Mouse (Mus musculus) cerebellum, adult 2 months (tissue): ENCODE results near the gene Atg5. TPM values are rescaled to one million over a fixed set of nuclear protein-coding genes. Genes with fewer than 3 reads are reported as not detected.

ENCODE experiments used
- DNase-seq, 2 experiments: peaks; one replicate each; pipeline ENCODE4 v3.0.0; 2021
- H3K27ac ChIP-seq: fragments of 200-500 bp; 2 replicates; pipeline ENCODE4 v1.5.1; 2012; ENCODE audit warnings: low read length, control low read depth, inconsistent platforms; ENCODE audit not compliant: insufficient read depth
- H3K27me3 ChIP-seq: fragments of 200-500 bp; 2 replicates; pipeline ENCODE4 v1.6.1; 2012; ENCODE audit warnings: inconsistent platforms, mild to moderate bottlenecking, low read length, moderate library complexity; ENCODE audit not compliant: control insufficient read depth, insufficient read depth
- H3K4me1 ChIP-seq: fragments of 200-500 bp; 2 replicates; pipeline ENCODE4 v1.6.1; 2011; ENCODE audit warnings: low read length; ENCODE audit not compliant: control insufficient read depth, insufficient read depth
- H3K4me3 ChIP-seq: fragments of 200-500 bp; replicated peaks from 2 replicates; pipeline ENCODE3; 2011; ENCODE audit warnings: mild to moderate bottlenecking, low read depth, low read length, control low read depth; ENCODE audit not compliant: insufficient read depth
- CTCF ChIP-seq: fragments of 200-500 bp; IDR thresholded peaks from 2 replicates; pipeline ENCODE4 v1.5.1; 2011; ENCODE audit warnings: low read depth, mild to moderate bottlenecking, control low read depth, low read length, moderate library complexity, borderline replicate concordance; ENCODE audit not compliant: insufficient read depth
- POLR2A ChIP-seq: fragments of 200-500 bp; IDR thresholded peaks from 2 replicates; pipeline ENCODE4 v1.6.1; 2011; ENCODE audit warnings: low read length, control low read depth, borderline replicate concordance; ENCODE audit not compliant: insufficient read depth
- WGBS: fragments of 180-500 bp; shearing (Covaris S2); methylation state at CpG from one replicate; pipeline ENCODE4 v1.1.7; 2018; 5-methylcytosine and 5-hydroxymethylcytosine counted together
- polyA plus RNA-seq: library from polyadenylated mRNA; depleted of rRNA; stranded (reverse); fragments of >200 nt; gene quantifications from 2 replicates; pipeline ENCODE4 v1.2.3, GENCODE M21; 2012

Gene Atg5
- polyA plus RNA-seq, 1 experiment: 21.2 TPM

DNA sequence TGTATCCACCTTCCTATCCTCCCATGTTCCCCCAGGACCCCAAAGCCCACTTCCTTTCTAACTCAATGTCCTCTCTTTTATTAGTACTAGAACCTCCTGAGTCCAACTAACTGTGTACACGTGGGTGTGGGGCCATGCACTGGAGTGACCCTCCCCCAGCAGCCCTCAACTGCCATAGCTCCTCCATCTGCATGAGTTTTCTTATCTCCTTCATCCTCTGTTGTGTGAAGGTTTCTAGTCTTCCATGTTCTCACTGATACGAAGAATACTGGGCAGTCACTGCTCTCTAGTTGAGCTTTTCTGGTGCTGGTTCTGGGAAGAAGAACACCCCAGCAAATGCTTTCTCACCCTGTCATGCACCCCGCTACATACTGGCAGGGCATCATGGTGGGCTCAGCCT, 104.1 kb downstream of the Atg5 start:
- 88% methylated on average over 3 of the region's 3 CpGs for WGBS
- Histone ChIP-seq H3K27ac (no peak overlapping the region), H3K4me1 (no peaks in the 10 kb centered on the region), H3K4me3 (no peak overlapping the region), H3K27me3 (no peaks in the 10 kb centered on the region)
- no peak for DNase-seq
- no peak for TF ChIP-seq CTCF
- no peak for TF ChIP-seq POLR2A

GRCm38 (mm10) chr10:44374678-44375077, 106.5 kb downstream of the Atg5 start:
- H3K27me3 ChIP-seq: no peaks in the 10 kb centered on the region
- TF ChIP-seq POLR2A (no peak), CTCF (no peak)
- DNase-seq: no peak
- no peaks in the 10 kb centered on the region for H3K4me1 ChIP-seq
- H3K4me3 ChIP-seq: no peak overlapping the region
- WGBS: 96% methylated on average over 2 of the region's 2 CpGs
- no peak overlapping the region for H3K27ac ChIP-seq

GRCm38 (mm10) chr10:44375501-44375900, 107.3 kb downstream of the Atg5 start:
- no peak for DNase-seq
- no peak for TF ChIP-seq CTCF
- no peak for TF ChIP-seq POLR2A
- Histone ChIP-seq H3K27ac (no peak overlapping the region), H3K4me3 (no peak overlapping the region), H3K27me3 (no peaks in the 10 kb centered on the region), H3K4me1 (peaks cover 5% of the 10 kb centered on the region; the same call in 1 of the 2 replicates)
- 98% methylated on average over 1 of the region's 1 CpGs for WGBS

DNA sequence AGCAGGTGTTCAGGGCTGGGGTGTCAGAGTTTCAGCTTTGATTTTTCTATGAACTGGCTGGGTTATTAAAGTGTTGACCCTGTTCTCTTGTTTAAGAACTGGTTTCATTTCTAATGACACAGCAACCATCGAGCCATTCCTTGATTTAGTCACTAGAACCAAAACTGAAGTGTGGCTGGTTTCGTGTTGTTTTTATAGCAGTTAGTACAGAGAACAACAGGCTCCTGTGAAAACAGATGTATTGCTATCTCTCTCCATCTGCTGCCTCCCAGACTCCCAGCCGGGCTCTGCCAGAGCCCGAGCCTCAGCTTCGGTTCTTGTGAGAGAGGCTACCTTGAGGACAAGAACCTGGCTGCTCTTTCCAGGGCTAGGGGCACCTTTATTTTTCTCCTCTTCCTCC, 109.7 kb downstream of the Atg5 start:
- no peak for TF ChIP-seq CTCF
- no peak for TF ChIP-seq POLR2A
- H3K4me3 ChIP-seq: no peak overlapping the region
- DNase-seq: no peak
- 65% methylated on average over 5 of the region's 5 CpGs for WGBS
- H3K27me3 ChIP-seq: no peaks in the 10 kb centered on the region
- peaks cover 10% of the 10 kb centered on the region for H3K4me1 ChIP-seq
- H3K27ac ChIP-seq: no peak overlapping the region

GRCm38 (mm10) chr10:44378403-44378802, 110.2 kb downstream of the Atg5 start:
- no peak for DNase-seq
- Histone ChIP-seq H3K4me1 (peaks cover 10% of the 10 kb centered on the region), H3K27me3 (no peaks in the 10 kb centered on the region), H3K27ac (no peak overlapping the region), H3K4me3 (no peak overlapping the region)
- TF ChIP-seq CTCF (no peak), POLR2A (no peak)
- WGBS: 98% methylated on average over 5 of the region's 5 CpGs

- WGBS: 46% methylated on average over 20 of the region's 20 CpGs
- Histone ChIP-seq H3K4me1 (peaks cover 10% of the 10 kb centered on the region), H3K27me3 (no peaks in the 10 kb centered on the region), H3K4me3 (no peak overlapping the region), H3K27ac (no peak overlapping the region)
- no peak for DNase-seq
- no peak for TF ChIP-seq CTCF
- TF ChIP-seq POLR2A: no peak
These were observed 112.5 kb downstream of the Atg5 start for GRCm38 (mm10) chr10:44380476-44381208.

DNA sequence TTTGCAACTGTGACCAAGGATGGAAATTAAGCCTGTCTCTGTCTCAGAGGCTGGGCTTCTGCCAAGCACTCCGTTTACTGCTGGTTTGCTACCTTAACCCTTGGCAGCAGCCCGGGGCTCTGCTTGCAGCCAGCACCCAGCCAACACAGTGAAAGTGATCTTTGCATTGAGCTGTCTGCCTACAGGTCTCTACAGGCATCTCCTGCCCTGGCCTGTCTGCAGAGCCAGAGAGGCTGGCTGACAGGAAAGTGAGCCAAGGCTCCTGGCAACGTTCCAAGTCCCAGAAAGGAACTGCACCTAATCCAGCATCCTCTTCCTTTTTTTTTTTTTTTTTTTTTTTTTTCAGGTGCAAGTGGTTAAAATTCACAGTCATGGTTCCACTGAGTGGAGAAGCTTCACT, 113.2 kb downstream of the Atg5 start:
- H3K4me3 ChIP-seq: no peak overlapping the region
- no peaks in the 10 kb centered on the region for H3K27me3 ChIP-seq
- no peak for TF ChIP-seq POLR2A
- TF ChIP-seq CTCF: no peak
- peak; percentile 80 to 88 for DNase-seq
- H3K27ac ChIP-seq: no peak overlapping the region
- peaks cover 10% of the 10 kb centered on the region for H3K4me1 ChIP-seq
- 0% methylated on average over 3 of the region's 3 CpGs for WGBS

- TF ChIP-seq POLR2A (no peak), CTCF (no peak)
- Histone ChIP-seq H3K4me1 (peaks cover 10% of the 10 kb centered on the region), H3K4me3 (no peak overlapping the region), H3K27ac (no peak overlapping the region), H3K27me3 (no peaks in the 10 kb centered on the region)
- DNase-seq: no peak
- WGBS: 77% methylated on average over 12 of the region's 12 CpGs
These were observed 113.8 kb downstream of the Atg5 start for GRCm38 (mm10) chr10:44381948-44382347.
